Mouse (Mus musculus) limb, embryonic 13.5 days (tissue): ENCODE data around the gene D8Ertd738e. TPM values are rescaled to one million over a fixed set of nuclear protein-coding genes. Genes with fewer than 3 reads are reported as not detected.

ENCODE experiments used
- ATAC-seq: fragments of 200-750 bp; cut with Nextera tagmentation; 2 replicates; pipeline ENCODE4 v1.8.0; 2017; ENCODE audit warnings: low read depth, moderate number of reproducible peaks, moderate TSS enrichment; ENCODE audit not compliant: low FRiP score
- H3K27ac ChIP-seq: fragments of 300-500 bp; sonication (generic); 2 replicates; pipeline ENCODE4 v1.5.1; 2015; ENCODE audit warnings: inconsistent platforms, mild to moderate bottlenecking, moderate library complexity
- H3K27me3 ChIP-seq: fragments of 300-500 bp; sonication (generic); 2 replicates; pipeline ENCODE4 v1.6.1; 2015; ENCODE audit warnings: mild to moderate bottlenecking, inconsistent platforms
- H3K36me3 ChIP-seq: fragments of 300-500 bp; sonication (generic); 2 replicates; pipeline ENCODE4 v1.6.1; 2015; ENCODE audit warnings: inconsistent platforms, mild to moderate bottlenecking, moderate library complexity
- H3K4me1 ChIP-seq: fragments of 300-500 bp; sonication (generic); 2 replicates; pipeline ENCODE4 v1.6.1; 2015; ENCODE audit warnings: inconsistent platforms
- H3K4me2 ChIP-seq: fragments of 300-500 bp; sonication (generic); replicated peaks from 2 replicates; pipeline ENCODE4 v1.6.1; 2015; ENCODE audit warnings: inconsistent platforms, mild to moderate bottlenecking, moderate library complexity
- H3K4me3 ChIP-seq: fragments of 300-500 bp; sonication (generic); 2 replicates; pipeline ENCODE4 v1.5.1; 2015; ENCODE audit warnings: moderate library complexity, mild to moderate bottlenecking, inconsistent platforms
- H3K9ac ChIP-seq: fragments of 300-500 bp; sonication (generic); 2 replicates; pipeline ENCODE4 v1.6.1; 2015; ENCODE audit warnings: mild to moderate bottlenecking, inconsistent platforms
- H3K9me3 ChIP-seq: fragments of 300-500 bp; sonication (generic); 2 replicates; pipeline ENCODE4 v1.6.1; 2016; ENCODE audit warnings: inconsistent platforms
- WGBS: fragments of 180-500 bp; shearing (Covaris S2); methylation state at CpG from one replicate; pipeline ENCODE4 v1.1.7; 2015; 5-methylcytosine and 5-hydroxymethylcytosine counted together
- polyA plus RNA-seq: library from polyadenylated mRNA; unstranded; fragments of >200 nt; fragmentation: Nextera tagmentation; extraction: Ambion mirVana; gene quantifications from 2 replicates; pipeline ENCODE4 v1.2.1, GENCODE M21; 2015

The D8Ertd738e gene
- polyA plus RNA-seq, 1 experiment from 2014 or later = 325 TPM

- Histone ChIP-seq H3K4me3 (peak overlapping the region; percentile 90), H3K36me3 (peaks cover 41% of the 10 kb centered on the region), H3K4me1 (peaks cover 25% of the 10 kb centered on the region), H3K4me2 (peak overlapping the region; percentile 91), H3K9ac (peak overlapping the region; percentile 96), H3K27me3 (no peaks in the 10 kb centered on the region), H3K9me3 (no peaks in the 10 kb centered on the region), H3K27ac (peak overlapping the region; percentile 55; the same call in 1 of the 2 replicates)
- WGBS = 20% methylated on average over 10 of the region's 10 CpGs
- ATAC-seq = no peak
These were observed 13.6 kb downstream of the D8Ertd738e start for GRCm38 (mm10) chr8:84235746-84236409.

DNA sequence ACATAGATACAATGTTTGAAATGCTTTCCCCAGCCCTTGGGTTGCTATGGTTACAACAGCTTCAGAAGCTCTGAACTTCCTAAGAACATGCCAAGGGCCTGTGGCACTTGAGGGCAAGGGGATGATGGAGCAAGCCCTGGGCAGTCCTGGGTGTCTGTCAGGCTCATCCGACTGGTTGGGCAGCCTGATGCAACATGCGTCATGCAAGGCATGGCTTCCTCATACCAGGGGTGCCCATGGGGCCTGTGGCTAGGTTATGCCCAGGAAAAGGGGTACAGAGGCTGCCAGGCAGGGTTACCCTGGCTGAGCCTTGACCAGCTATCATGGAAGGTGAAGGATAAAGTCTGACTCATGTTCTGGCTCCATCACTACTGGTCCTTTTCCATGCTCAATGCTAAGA lies 16.5 kb downstream of the D8Ertd738e start:
- no peak for ATAC-seq
- H3K4me2 ChIP-seq = no peak overlapping the region
- H3K9ac ChIP-seq = no peak overlapping the region
- H3K4me1 ChIP-seq = peaks cover 22% of the 10 kb centered on the region
- WGBS = 87% methylated on average over 2 of the region's 2 CpGs
- H3K9me3 ChIP-seq = no peaks in the 10 kb centered on the region
- H3K27ac ChIP-seq = no peak overlapping the region
- H3K27me3 ChIP-seq = no peaks in the 10 kb centered on the region
- H3K36me3 ChIP-seq = peaks cover 69% of the 10 kb centered on the region
- H3K4me3 ChIP-seq = no peak overlapping the region

GRCm38 (mm10) chr8:84230735-84231134 lies 18.8 kb downstream of the D8Ertd738e start:
- H3K36me3 ChIP-seq = peaks cover 92% of the 10 kb centered on the region
- no peak for ATAC-seq
- WGBS = 76% methylated on average over 17 of the region's 17 CpGs

DNA sequence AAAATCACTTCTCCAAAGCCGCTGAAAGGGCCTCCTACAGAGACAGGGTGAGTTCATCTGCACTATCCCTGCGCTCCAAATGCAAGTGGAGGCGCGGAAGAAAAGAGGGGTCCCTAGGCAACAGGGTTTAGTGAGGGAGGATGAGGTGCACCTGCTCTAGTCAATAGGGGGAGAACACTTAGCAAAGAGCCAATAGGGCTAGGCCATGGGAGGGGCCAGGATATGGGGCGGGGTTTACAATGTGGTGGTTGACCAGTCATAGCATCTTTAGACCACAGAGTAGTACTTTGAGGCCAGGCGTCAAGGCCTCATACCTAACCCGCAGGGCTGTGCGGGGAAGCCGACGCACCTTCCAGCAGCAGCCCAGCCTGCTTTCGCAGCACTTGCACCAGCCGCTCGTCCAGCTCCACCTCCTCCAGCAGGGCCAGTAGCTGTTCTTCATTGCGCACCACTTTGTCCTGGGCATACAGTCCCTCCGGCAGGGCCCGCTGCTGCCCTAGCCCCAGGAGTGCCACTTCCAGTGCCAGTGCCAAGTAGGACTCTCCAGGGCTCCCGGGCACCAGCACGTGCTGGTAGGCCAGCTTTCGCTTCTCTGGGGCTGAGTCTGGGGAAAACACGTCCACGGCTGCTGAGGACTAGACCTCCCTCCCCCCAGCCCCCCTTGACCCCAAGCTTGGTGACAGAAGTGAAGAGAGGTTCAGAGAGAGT lies 26.0 kb downstream of the D8Ertd738e start:
- ATAC-seq = no peak
- Histone ChIP-seq H3K4me2 (no peak overlapping the region), H3K9ac (no peak overlapping the region), H3K4me3 (no peak overlapping the region), H3K36me3 (peaks cover 100% of the 10 kb centered on the region), H3K4me1 (no peaks in the 10 kb centered on the region), H3K27me3 (no peaks in the 10 kb centered on the region), H3K9me3 (no peaks in the 10 kb centered on the region), H3K27ac (no peak overlapping the region)
- WGBS = 80% methylated on average over 21 of the region's 21 CpGs

More at GRCm38 (mm10) chr8:84230735-84231134, 18.8 kb downstream of the D8Ertd738e start:
- Histone ChIP-seq H3K9me3 (no peaks in the 10 kb centered on the region), H3K27ac (no peak overlapping the region), H3K4me1 (peaks cover 12% of the 10 kb centered on the region), H3K9ac (no peak overlapping the region; the same call in 1 of the 2 replicates), H3K4me2 (no peak overlapping the region), H3K4me3 (no peak overlapping the region), H3K27me3 (no peaks in the 10 kb centered on the region)

DNA sequence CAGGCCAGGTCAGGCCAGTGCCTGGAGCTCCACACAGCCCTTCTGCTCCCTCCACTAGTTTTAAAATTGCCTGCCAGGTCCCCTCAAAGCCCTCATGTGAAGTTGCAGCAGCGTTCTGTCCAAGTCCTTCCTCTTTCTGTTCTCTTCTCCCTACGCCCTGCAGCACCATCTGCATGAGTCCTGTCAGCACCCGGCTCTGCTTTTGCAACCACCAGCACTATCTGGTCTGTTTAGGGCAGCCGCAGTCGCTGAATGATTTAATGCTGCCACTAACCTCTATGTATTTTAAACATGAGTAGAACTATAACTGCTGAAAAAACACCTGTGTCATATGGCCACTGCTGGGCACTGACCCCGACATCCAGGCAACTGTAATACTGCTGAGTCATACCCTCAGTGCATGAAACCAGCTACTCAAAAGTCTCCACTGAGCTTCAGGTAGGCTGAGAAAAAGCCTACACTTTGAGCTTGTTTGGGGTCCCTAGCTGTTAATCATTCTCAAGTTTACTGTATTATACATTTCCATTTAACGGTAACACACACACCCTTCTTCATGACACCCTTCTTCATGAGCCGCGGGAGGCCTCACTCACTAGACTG lies 26.9 kb downstream of the D8Ertd738e start:
- WGBS = 96% methylated on average over 9 of the region's 9 CpGs

GRCm38 (mm10) chr8:84220105-84220504 lies 29.4 kb downstream of the D8Ertd738e start:
- no peak overlapping the region for H3K4me2 ChIP-seq
- no peak overlapping the region for H3K9ac ChIP-seq
- H3K9me3 ChIP-seq = no peaks in the 10 kb centered on the region
- H3K27me3 ChIP-seq = no peaks in the 10 kb centered on the region
- H3K27ac ChIP-seq = no peak overlapping the region
- ATAC-seq = no peak
- no peaks in the 10 kb centered on the region for H3K4me1 ChIP-seq
- H3K4me3 ChIP-seq = no peak overlapping the region
- WGBS = 86% methylated on average over 7 of the region's 7 CpGs
- H3K36me3 ChIP-seq = peaks cover 100% of the 10 kb centered on the region

More for the DNA sequence above, 26.9 kb downstream of the D8Ertd738e start:
- H3K27me3 ChIP-seq = no peaks in the 10 kb centered on the region
- no peaks in the 10 kb centered on the region for H3K9me3 ChIP-seq
- no peaks in the 10 kb centered on the region for H3K4me1 ChIP-seq
- no peak overlapping the region for H3K4me2 ChIP-seq
- no peak for ATAC-seq
- no peak overlapping the region for H3K4me3 ChIP-seq
- H3K36me3 ChIP-seq = peaks cover 100% of the 10 kb centered on the region
- no peak overlapping the region for H3K27ac ChIP-seq
- H3K9ac ChIP-seq = no peak overlapping the region

DNA sequence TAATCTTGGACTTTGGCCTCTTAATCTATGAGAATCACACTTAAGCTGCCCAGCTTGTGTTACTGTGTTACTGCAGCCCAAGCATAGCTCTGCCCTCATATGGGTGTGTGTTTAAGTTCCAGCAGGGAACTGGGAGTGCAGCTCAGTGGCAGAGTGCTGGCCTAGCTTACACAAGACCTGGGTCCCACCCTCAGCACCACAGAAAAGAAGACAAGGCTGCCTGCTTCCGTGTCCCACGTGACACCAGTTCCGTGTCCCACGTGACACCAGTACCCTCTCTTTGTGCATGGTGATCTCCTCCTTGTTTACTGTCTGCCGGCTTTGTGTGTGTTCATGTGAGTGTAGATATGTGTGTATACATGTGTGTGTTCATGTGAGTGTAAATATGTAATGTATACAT lies 31.4 kb downstream of the D8Ertd738e start:
- no peak for ATAC-seq
- Histone ChIP-seq H3K9me3 (no peaks in the 10 kb centered on the region), H3K36me3 (peaks cover 99% of the 10 kb centered on the region), H3K9ac (no peak overlapping the region), H3K27me3 (no peaks in the 10 kb centered on the region), H3K4me2 (no peak overlapping the region), H3K27ac (no peak overlapping the region), H3K4me3 (no peak overlapping the region), H3K4me1 (no peaks in the 10 kb centered on the region)
- WGBS = 95% methylated on average over 5 of the region's 5 CpGs

DNA sequence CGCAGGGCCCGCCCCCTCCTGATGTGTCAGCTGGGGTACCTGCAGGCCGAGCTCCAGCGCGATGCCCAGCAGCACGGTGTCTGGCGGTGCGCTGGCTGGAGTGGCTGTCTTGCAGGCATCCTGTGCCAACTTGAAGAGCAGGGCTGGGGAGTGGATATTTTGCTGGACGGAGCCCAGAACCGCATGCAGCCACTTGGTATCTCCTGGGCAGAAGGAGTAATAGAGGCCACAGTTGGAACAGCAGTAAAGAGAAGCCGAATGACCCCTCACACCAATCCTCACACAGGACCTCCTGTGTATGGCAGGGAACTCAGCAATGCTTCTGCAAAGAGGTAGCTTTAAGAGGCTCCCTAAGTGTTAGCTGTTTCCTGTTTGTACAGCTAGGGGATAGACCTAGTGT lies 32.3 kb downstream of the D8Ertd738e start:
- WGBS = 94% methylated on average over 11 of the region's 11 CpGs
- peaks cover 99% of the 10 kb centered on the region for H3K36me3 ChIP-seq
- no peak overlapping the region for H3K9ac ChIP-seq
- no peak overlapping the region for H3K4me3 ChIP-seq
- H3K27ac ChIP-seq = no peak overlapping the region
- no peaks in the 10 kb centered on the region for H3K9me3 ChIP-seq
- H3K4me2 ChIP-seq = no peak overlapping the region
- ATAC-seq = no peak
- no peaks in the 10 kb centered on the region for H3K27me3 ChIP-seq
- no peaks in the 10 kb centered on the region for H3K4me1 ChIP-seq

GRCm38 (mm10) chr8:84213277-84213676 lies 36.2 kb downstream of the D8Ertd738e start:
- ATAC-seq = no peak

GRCm38 (mm10) chr8:84211881-84212563 lies 37.5 kb downstream of the D8Ertd738e start:
- H3K27me3 ChIP-seq = no peaks in the 10 kb centered on the region
- H3K27ac ChIP-seq = no peak overlapping the region
- no peaks in the 10 kb centered on the region for H3K9me3 ChIP-seq
- no peak for ATAC-seq
- no peak overlapping the region for H3K4me2 ChIP-seq
- 94% methylated on average over 31 of the region's 31 CpGs for WGBS
- no peak overlapping the region for H3K4me3 ChIP-seq
- peaks cover 25% of the 10 kb centered on the region for H3K4me1 ChIP-seq
- H3K9ac ChIP-seq = no peak overlapping the region
- H3K36me3 ChIP-seq = peaks cover 87% of the 10 kb centered on the region

More at GRCm38 (mm10) chr8:84213277-84213676, 36.2 kb downstream of the D8Ertd738e start:
- H3K27ac ChIP-seq = no peak overlapping the region
- H3K9ac ChIP-seq = no peak overlapping the region
- 88% methylated on average over 4 of the region's 4 CpGs for WGBS
- no peaks in the 10 kb centered on the region for H3K27me3 ChIP-seq
- no peaks in the 10 kb centered on the region for H3K9me3 ChIP-seq
- no peak overlapping the region for H3K4me3 ChIP-seq
- peaks cover 94% of the 10 kb centered on the region for H3K36me3 ChIP-seq
- no peak overlapping the region for H3K4me2 ChIP-seq
- peaks cover 12% of the 10 kb centered on the region for H3K4me1 ChIP-seq

GRCm38 (mm10) chr8:84211202-84211601 lies 38.3 kb downstream of the D8Ertd738e start:
- ATAC-seq = no peak
- no peak overlapping the region for H3K27ac ChIP-seq

More at GRCm38 (mm10) chr8:84211202-84211601, 38.3 kb downstream of the D8Ertd738e start:
- peaks cover 26% of the 10 kb centered on the region for H3K4me1 ChIP-seq
- H3K27me3 ChIP-seq = no peaks in the 10 kb centered on the region
- H3K4me2 ChIP-seq = no peak overlapping the region
- peaks cover 84% of the 10 kb centered on the region for H3K36me3 ChIP-seq
- no peak overlapping the region for H3K4me3 ChIP-seq
- H3K9me3 ChIP-seq = no peaks in the 10 kb centered on the region
- no peak overlapping the region for H3K9ac ChIP-seq
- WGBS = 98% methylated on average over 3 of the region's 3 CpGs
